Mouse (Mus musculus): ENCODE results near the gene Cavin1. TPM values are rescaled to one million over a fixed set of nuclear protein-coding genes. Genes with fewer than 3 reads are reported as not detected.

Cavin1 gene
- polyA plus RNA-seq, 1 experiment, result 284 TPM

DNA sequence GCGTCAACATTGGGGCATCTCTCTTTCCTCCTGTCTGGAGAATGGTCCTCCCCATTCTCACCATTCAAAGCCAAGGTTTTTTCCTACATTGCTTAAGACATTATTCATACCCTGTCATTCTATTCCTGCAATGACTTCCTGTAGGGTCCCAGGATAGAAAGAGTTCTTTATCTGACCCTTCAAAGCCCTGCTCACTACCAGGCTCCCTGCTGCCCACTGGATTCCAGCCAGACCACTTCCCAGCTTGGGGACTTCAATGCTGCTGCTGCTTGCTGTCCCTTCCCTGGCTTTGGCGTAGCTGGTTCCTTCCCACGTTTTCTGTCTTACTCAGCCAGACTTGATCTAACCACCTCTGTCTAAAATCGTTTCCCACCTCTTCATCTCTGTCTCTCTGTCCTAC, 23.8 kb downstream of the Cavin1 start:
- Histone ChIP-seq H3K27me3 (ENCODE audit: control insufficient read depth, insufficient read depth, insufficient read length) (no peaks in the 10 kb centered on the region), H3K36me3 (ENCODE audit: control insufficient read depth, insufficient read depth) (no peaks in the 10 kb centered on the region), H3K4me2 (ENCODE audit: low read depth) (no peak overlapping the region), H3K79me2 (ENCODE audit: control insufficient read depth, insufficient read depth) (no peaks in the 10 kb centered on the region), H3K4me3 (no peak overlapping the region), H3ac (ENCODE audit: control insufficient read depth, insufficient read length) (no peak overlapping the region)
- TF ChIP-seq CEBPB (IDR thresholded peaks at IDR 0.05; ENCODE audit: insufficient read depth, poor library complexity, severe bottlenecking), result no peak
- TF ChIP-seq POLR2A (IDR thresholded peaks at IDR 0.05; ENCODE audit: insufficient read length, low read depth), result no peak
- no peak for TF ChIP-seq TCF3 (IDR thresholded peaks at IDR 0.05; ENCODE audit: insufficient read length, low read depth)
- TF ChIP-seq MAX (IDR thresholded peaks at IDR 0.05; ENCODE audit: low read depth), result no peak
- no peak for TF ChIP-seq TCF12 (IDR thresholded peaks at IDR 0.05; ENCODE audit: insufficient read depth, poor library complexity, severe bottlenecking)
- TF ChIP-seq SRF (IDR thresholded peaks at IDR 0.05; ENCODE audit: control insufficient read depth, insufficient read length, low read depth), result no peak
- TF ChIP-seq E2F4 (IDR thresholded peaks at IDR 0.05; ENCODE audit: insufficient read depth), result no peak
- no peak for TF ChIP-seq REST (IDR thresholded peaks at IDR 0.05; ENCODE audit: insufficient read depth, insufficient read length)
- no peak for TF ChIP-seq MYOG (IDR thresholded peaks at IDR 0.05; ENCODE audit: control insufficient read depth in 1 of 3, insufficient read depth in 1 of 3, insufficient read length in 2 of 3, low read depth in 2 of 3)
- TF ChIP-seq USF1 (IDR thresholded peaks at IDR 0.05; ENCODE audit: low read depth), result no peak
- no peak for TF ChIP-seq MYOD1 (IDR thresholded peaks at IDR 0.05; ENCODE audit: control insufficient read depth in 1 of 3, insufficient read length in 2 of 3, low read depth in 2 of 3)
- no peak for TF ChIP-seq POLR2AphosphoS2 (IDR thresholded peaks at IDR 0.05; ENCODE audit: insufficient read length, low read depth)

DNA sequence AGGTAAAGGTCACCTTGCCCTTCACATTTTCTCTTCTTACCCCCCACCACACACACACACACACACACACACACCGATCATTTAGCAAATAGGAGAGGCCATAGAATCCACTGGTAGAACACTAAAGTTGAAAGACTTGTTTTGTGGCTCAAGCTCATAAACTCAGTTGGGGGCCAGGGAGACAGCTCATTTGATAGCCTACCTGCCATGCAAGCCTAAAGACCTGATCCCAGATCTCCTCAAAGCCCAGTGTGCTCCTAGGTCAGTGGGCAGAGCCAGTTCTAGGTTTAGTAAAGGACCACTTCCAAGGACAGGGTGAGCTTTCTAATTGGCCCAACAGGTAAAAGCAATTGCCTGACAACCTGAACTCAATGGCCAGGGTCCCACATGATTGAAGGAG, 28.3 kb downstream of the Cavin1 start:
- H3K36me3 ChIP-seq (ENCODE audit: control insufficient read depth, insufficient read depth), result no peaks in the 10 kb centered on the region
- no peak overlapping the region for H3K4me2 ChIP-seq (ENCODE audit: low read depth)
- H3K27me3 ChIP-seq (ENCODE audit: control insufficient read depth, insufficient read depth, insufficient read length), result no peaks in the 10 kb centered on the region
- TF ChIP-seq TCF12 (IDR thresholded peaks at IDR 0.05; ENCODE audit: insufficient read depth, poor library complexity, severe bottlenecking) (no peak), E2F4 (IDR thresholded peaks at IDR 0.05; ENCODE audit: insufficient read depth) (no peak), USF1 (IDR thresholded peaks at IDR 0.05; ENCODE audit: low read depth) (no peak), TCF3 (IDR thresholded peaks at IDR 0.05; ENCODE audit: insufficient read length, low read depth) (no peak), MAX (IDR thresholded peaks at IDR 0.05; ENCODE audit: low read depth) (no peak), MYOD1 (IDR thresholded peaks at IDR 0.05; ENCODE audit: control insufficient read depth in 1 of 3, insufficient read length in 2 of 3, low read depth in 2 of 3) (no peak), SRF (IDR thresholded peaks at IDR 0.05; ENCODE audit: control insufficient read depth, insufficient read length, low read depth) (no peak), CEBPB (IDR thresholded peaks at IDR 0.05; ENCODE audit: insufficient read depth, poor library complexity, severe bottlenecking) (no peak), POLR2AphosphoS2 (IDR thresholded peaks at IDR 0.05; ENCODE audit: insufficient read length, low read depth) (no peak), REST (IDR thresholded peaks at IDR 0.05; ENCODE audit: insufficient read depth, insufficient read length) (no peak)
- no peak overlapping the region for H3ac ChIP-seq (ENCODE audit: control insufficient read depth, insufficient read length)
- peaks cover 18% of the 10 kb centered on the region for H3K79me2 ChIP-seq (ENCODE audit: control insufficient read depth, insufficient read depth)
- H3K4me3 ChIP-seq, result no peak overlapping the region

DNA sequence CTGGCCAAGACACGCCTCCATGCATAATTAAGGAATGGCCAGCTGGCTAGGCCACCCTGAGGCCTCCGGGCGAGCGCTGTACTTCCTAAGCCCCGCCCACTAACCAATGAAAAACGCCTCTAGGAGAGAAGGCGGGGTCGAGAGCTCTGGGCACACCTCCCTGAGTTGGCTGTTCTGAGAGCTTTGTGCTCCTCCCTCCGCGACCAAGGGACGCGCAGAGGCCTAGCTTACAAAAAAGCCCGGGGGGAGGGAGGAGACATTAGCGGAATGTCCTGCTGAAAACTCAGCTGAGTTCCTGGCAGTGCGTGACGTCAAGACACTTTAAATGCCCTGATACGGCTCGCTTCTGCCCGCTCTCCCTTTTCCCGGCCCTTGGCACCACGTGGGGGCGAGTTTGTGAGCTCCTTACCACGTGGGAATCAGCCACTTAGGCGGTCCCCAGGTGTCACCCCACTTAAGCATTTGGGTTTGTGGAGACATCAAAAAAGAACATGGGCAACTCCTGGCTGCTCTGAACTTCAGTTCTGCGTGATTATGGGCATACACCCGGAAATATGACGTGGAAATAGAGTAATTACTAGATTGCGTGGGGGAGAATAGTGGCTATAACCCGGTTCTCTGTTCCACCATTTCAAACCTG, 31.1 kb downstream of the Cavin1 start, which contains the start of gene Stat3:
TSS of gene Stat3 (minus strand) at position 29 of the 640 bp plus-strand sequence.
- Histone ChIP-seq H3K4me3 (peak within 1 kb of the TSS; percentile 89), H3ac (ENCODE audit: control insufficient read depth, insufficient read length) (peak within 1 kb of the TSS; percentile 31), H3K4me2 (ENCODE audit: low read depth) (peak within 1 kb of the TSS; percentile 93), H3K79me2 (ENCODE audit: control insufficient read depth, insufficient read depth) (peaks cover 45% of the 10 kb centered on the region), H3K27me3 (ENCODE audit: control insufficient read depth, insufficient read depth, insufficient read length) (no peaks in the 10 kb centered on the region), H3K36me3 (ENCODE audit: control insufficient read depth, insufficient read depth) (no peaks in the 10 kb centered on the region)
- TF ChIP-seq MYOG (IDR thresholded peaks at IDR 0.05; ENCODE audit: control insufficient read depth in 1 of 3, insufficient read depth in 1 of 3, insufficient read length in 2 of 3, low read depth in 2 of 3), result peak in 1 of 3 experiments; percentile 57
- TF ChIP-seq REST (IDR thresholded peaks at IDR 0.05; ENCODE audit: insufficient read depth, insufficient read length), result no peak
- no peak for TF ChIP-seq TCF3 (IDR thresholded peaks at IDR 0.05; ENCODE audit: insufficient read length, low read depth)
- TF ChIP-seq POLR2A (IDR thresholded peaks at IDR 0.05; ENCODE audit: insufficient read length, low read depth), result peak; percentile 59
- peak; percentile 77 for TF ChIP-seq MAX (IDR thresholded peaks at IDR 0.05; ENCODE audit: low read depth)
- TF ChIP-seq MYOD1 (IDR thresholded peaks at IDR 0.05; ENCODE audit: control insufficient read depth in 1 of 3, insufficient read length in 2 of 3, low read depth in 2 of 3), result peak in 1 of 3 experiments; percentile 24
- peak; percentile 92 for TF ChIP-seq USF1 (IDR thresholded peaks at IDR 0.05; ENCODE audit: low read depth)
- peak; percentile 92 for TF ChIP-seq SRF (IDR thresholded peaks at IDR 0.05; ENCODE audit: control insufficient read depth, insufficient read length, low read depth)
- no peak for TF ChIP-seq TCF12 (IDR thresholded peaks at IDR 0.05; ENCODE audit: insufficient read depth, poor library complexity, severe bottlenecking)
- no peak for TF ChIP-seq CEBPB (IDR thresholded peaks at IDR 0.05; ENCODE audit: insufficient read depth, poor library complexity, severe bottlenecking)
- TF ChIP-seq POLR2AphosphoS2 (IDR thresholded peaks at IDR 0.05; ENCODE audit: insufficient read length, low read depth), result peak; percentile 37
- TF ChIP-seq E2F4 (IDR thresholded peaks at IDR 0.05; ENCODE audit: insufficient read depth), result peak; percentile 43

DNA sequence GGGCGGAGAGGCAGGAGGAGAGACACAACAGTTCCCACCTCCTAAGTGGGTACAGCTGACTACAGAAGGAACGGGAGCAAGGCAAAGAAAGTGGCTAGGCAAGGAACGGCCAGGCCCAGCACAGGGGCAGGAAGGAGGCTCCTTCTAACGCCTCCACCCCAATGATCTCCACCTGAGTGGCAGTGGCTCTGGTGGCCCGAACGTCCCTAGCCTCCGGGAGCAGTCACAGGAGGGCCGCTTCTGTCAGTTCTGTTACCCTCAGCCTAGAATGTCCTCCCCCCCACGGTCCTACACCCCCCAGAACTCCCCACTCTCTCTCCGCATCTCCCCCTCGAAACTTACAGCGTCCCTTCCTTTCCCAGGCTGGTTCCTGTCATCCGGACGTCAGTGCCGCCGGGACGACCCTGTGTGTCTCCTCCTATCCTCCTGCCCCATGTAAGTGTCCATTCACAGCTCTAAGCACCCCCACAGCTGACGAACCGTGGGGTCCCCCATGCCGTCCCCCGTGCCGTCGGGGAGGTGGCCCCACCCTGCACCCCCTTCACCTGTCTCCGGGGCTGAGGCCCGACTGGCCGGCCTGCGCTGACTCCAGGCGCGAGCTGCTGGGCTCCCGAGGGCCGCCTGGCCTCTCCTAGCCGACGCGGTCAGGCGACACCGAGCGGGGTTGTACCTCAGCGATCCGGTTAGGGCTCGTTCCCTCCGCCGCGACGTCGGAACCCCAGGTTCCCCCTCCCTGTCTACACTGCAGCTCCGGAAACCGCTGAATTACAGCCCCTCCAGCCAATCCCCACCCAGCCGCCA, 31.8 kb downstream of the Cavin1 start:
- Histone ChIP-seq H3K4me2 (ENCODE audit: low read depth) (peak overlapping the region; percentile 16), H3K36me3 (ENCODE audit: control insufficient read depth, insufficient read depth) (no peaks in the 10 kb centered on the region), H3K4me3 (peak overlapping the region; percentile 89), H3K27me3 (ENCODE audit: control insufficient read depth, insufficient read depth, insufficient read length) (no peaks in the 10 kb centered on the region), H3ac (ENCODE audit: control insufficient read depth, insufficient read length) (peak overlapping the region; percentile 31), H3K79me2 (ENCODE audit: control insufficient read depth, insufficient read depth) (peaks cover 53% of the 10 kb centered on the region)
- TF ChIP-seq TCF3 (IDR thresholded peaks at IDR 0.05; ENCODE audit: insufficient read length, low read depth) (no peak), MAX (IDR thresholded peaks at IDR 0.05; ENCODE audit: low read depth) (no peak), MYOD1 (IDR thresholded peaks at IDR 0.05; ENCODE audit: control insufficient read depth in 1 of 3, insufficient read length in 2 of 3, low read depth in 2 of 3) (peak in 1 of 3 experiments; percentile 33), CEBPB (IDR thresholded peaks at IDR 0.05; ENCODE audit: insufficient read depth, poor library complexity, severe bottlenecking) (no peak), POLR2A (IDR thresholded peaks at IDR 0.05; ENCODE audit: insufficient read length, low read depth) (peak; percentile 96), MYOG (IDR thresholded peaks at IDR 0.05; ENCODE audit: control insufficient read depth in 1 of 3, insufficient read depth in 1 of 3, insufficient read length in 2 of 3, low read depth in 2 of 3) (peak in 2 of 3 experiments; percentile 16 to 19), TCF12 (IDR thresholded peaks at IDR 0.05; ENCODE audit: insufficient read depth, poor library complexity, severe bottlenecking) (no peak), SRF (IDR thresholded peaks at IDR 0.05; ENCODE audit: control insufficient read depth, insufficient read length, low read depth) (no peak), E2F4 (IDR thresholded peaks at IDR 0.05; ENCODE audit: insufficient read depth) (no peak), USF1 (IDR thresholded peaks at IDR 0.05; ENCODE audit: low read depth) (no peak), REST (IDR thresholded peaks at IDR 0.05; ENCODE audit: insufficient read depth, insufficient read length) (no peak), POLR2AphosphoS2 (IDR thresholded peaks at IDR 0.05; ENCODE audit: insufficient read length, low read depth) (peak; percentile 96)

All from myocyte (in vitro differentiated cells).